Mouse (Mus musculus) cerebellum, adult 2 months (tissue): ENCODE data around the gene Man1c1.

Experiments
- CTCF ChIP-seq: fragments of 200-500 bp; IDR thresholded peaks from 2 replicates; pipeline ENCODE4 v1.5.1; 2011; ENCODE audit warnings: low read depth, mild to moderate bottlenecking, control low read depth, low read length, moderate library complexity, borderline replicate concordance; ENCODE audit not compliant: insufficient read depth
- POLR2A ChIP-seq: fragments of 200-500 bp; IDR thresholded peaks from 2 replicates; pipeline ENCODE4 v1.6.1; 2011; ENCODE audit warnings: low read length, control low read depth, borderline replicate concordance; ENCODE audit not compliant: insufficient read depth

GRCm38 (mm10) chr4:134645042-134645948 lies 58.8 kb downstream of the Man1c1 start:
- TF ChIP-seq CTCF (no peak), POLR2A (no peak)
